25 mouse cellular contexts compared by ENCODE assay signal in genomic region chr11:33485746-33486145, GRCm38 (mm10). TPM values are rescaled to one million over a fixed set of nuclear protein-coding genes. Genes with fewer than 3 reads are reported as not detected.
DNase-seq lines count a peak whose midpoint lies in the region; ATAC-seq and TF ChIP-seq lines count a peak whose summit lies in the region.
"Had no signal": no experiment of that assay in that cellular context is flagged by ENCODE, and none has a peak within 500 bp of the region (broad histone marks: within the 10 kb centered on the region; RNA-seq: fewer than 3 reads in every experiment).

No protein-coding gene starts in this region.

- DNase-seq in kidney, adult 18-20 months, result peak; percentile 5
- peak; percentile 65 for DNase-seq in kidney, adult 9 months
- peak; percentile 40 to 48 for DNase-seq in kidney, postnatal 25 days
- no peak for DNase-seq in urinary bladder, postnatal 25 days (ENCODE audit: low spot score)
- no peak for DNase-seq in hindbrain, postnatal 0 days (ENCODE audit: low spot score)
- DNase-seq: B cell, adult 2 months; cerebellum, adult 18-20 months; cerebellum, adult 9-10 months; cerebellum, postnatal 14 days; gastrocnemius, adult 2 months; gastrocnemius, postnatal 14 days; heart, postnatal 10 days; heart, postnatal 36 days had no signal

- H3K27ac ChIP-seq in kidney, embryonic 14.5 days (ENCODE audit: low read depth, low read length), result no peak overlapping the region
- no peak overlapping the region for H3K27ac ChIP-seq in heart, embryonic 11.5 days (ENCODE audit: low read depth, low read length)
- H3K27ac ChIP-seq in hindbrain, postnatal 0 days, result no peak overlapping the region
- H3K27ac ChIP-seq: forebrain, embryonic 10.5 days; forebrain, embryonic 13.5 days; gastrocnemius, adult 2 months; heart, embryonic 15.5 days; hindbrain, embryonic 10.5 days; hindbrain, embryonic 13.5 days had no signal

- H3K36me3 ChIP-seq in kidney, embryonic 14.5 days (ENCODE audit: control insufficient read depth, insufficient read depth, low read length), result peaks cover 3% of the 10 kb centered on the region; the same call in 1 of the 2 replicates
- H3K36me3 ChIP-seq in heart, embryonic 11.5 days (ENCODE audit: control insufficient read depth, insufficient read depth, low read length), result no peaks in the 10 kb centered on the region
- H3K36me3 ChIP-seq in hindbrain, postnatal 0 days (ENCODE audit: insufficient read depth, low read length), result peaks cover 7% of the 10 kb centered on the region
- H3K36me3 ChIP-seq: heart, embryonic 15.5 days had no signal

- H3K27me3 ChIP-seq in kidney, embryonic 14.5 days (ENCODE audit: control insufficient read depth, insufficient read depth, low read length), result no peaks in the 10 kb centered on the region
- H3K27me3 ChIP-seq in heart, embryonic 11.5 days (ENCODE audit: control insufficient read depth, insufficient read depth, low read length), result no peaks in the 10 kb centered on the region
- no peaks in the 10 kb centered on the region for H3K27me3 ChIP-seq in hindbrain, postnatal 0 days (ENCODE audit: insufficient read depth, low read length)
- H3K27me3 ChIP-seq: CH12.LX; forebrain, embryonic 13.5 days; heart, embryonic 12.5 days; heart, embryonic 15.5 days; hindbrain, embryonic 13.5 days; Patski had no signal

- no peaks in the 10 kb centered on the region for H3K9me3 ChIP-seq in kidney, embryonic 14.5 days (ENCODE audit: control insufficient read depth, low read length)
- no peaks in the 10 kb centered on the region for H3K9me3 ChIP-seq in heart, embryonic 11.5 days (replicated peaks; ENCODE audit: control insufficient read depth, low read length)
- no peaks in the 10 kb centered on the region for H3K9me3 ChIP-seq in hindbrain, postnatal 0 days (ENCODE audit: low read length)
- H3K9me3 ChIP-seq: forebrain, embryonic 10.5 days; forebrain, embryonic 13.5 days; G1E; heart, embryonic 12.5 days; heart, embryonic 15.5 days; hindbrain, embryonic 10.5 days; hindbrain, embryonic 13.5 days had no signal

- H3K4me2 ChIP-seq in kidney, embryonic 14.5 days (replicated peaks; ENCODE audit: low read depth, low read length), result no peak overlapping the region
- no peak overlapping the region for H3K4me2 ChIP-seq in heart, embryonic 11.5 days
- no peak overlapping the region for H3K4me2 ChIP-seq in hindbrain, postnatal 0 days (ENCODE audit: low read depth, low read length)
- H3K4me2 ChIP-seq: forebrain, embryonic 13.5 days; heart, embryonic 12.5 days; heart, embryonic 15.5 days; hindbrain, embryonic 13.5 days had no signal

- no peak overlapping the region for H3K4me3 ChIP-seq in kidney, embryonic 14.5 days (ENCODE audit: low read length)
- no peak overlapping the region for H3K4me3 ChIP-seq in heart, embryonic 11.5 days (ENCODE audit: low read depth, low read length)
- H3K4me3 ChIP-seq in hindbrain, postnatal 0 days (ENCODE audit: low read length), result no peak overlapping the region
- H3K4me3 ChIP-seq: forebrain, embryonic 10.5 days; forebrain, embryonic 13.5 days; gastrocnemius, adult 2 months; heart, embryonic 12.5 days; heart, embryonic 15.5 days; hindbrain, embryonic 10.5 days; hindbrain, embryonic 13.5 days had no signal

- no peak overlapping the region for H3K9ac ChIP-seq in kidney, embryonic 14.5 days (ENCODE audit: low read depth, low read length)
- no peak overlapping the region for H3K9ac ChIP-seq in heart, embryonic 11.5 days (ENCODE audit: low read depth, low read length)
- H3K9ac ChIP-seq in hindbrain, postnatal 0 days (replicated peaks; ENCODE audit: low read length), result no peak overlapping the region
- H3K9ac ChIP-seq: forebrain, embryonic 13.5 days; heart, embryonic 12.5 days; heart, embryonic 15.5 days; hindbrain, embryonic 13.5 days had no signal

- 57% methylated on average over 4 of the region's 4 CpGs for WGBS in kidney, embryonic 14.5 days
- whole genome bisulfite sequencing in heart, embryonic 11.5 days (ENCODE audit: insufficient replicate concordance), result 74% methylated on average over 4 of the region's 4 CpGs
- 83% methylated on average over 4 of the region's 4 CpGs for WGBS in hindbrain, postnatal 0 days

- ATAC-seq in kidney, embryonic 14.5 days (ENCODE audit: low FRiP score, low TSS enrichment), result no peak
- no peak for ATAC-seq in heart, embryonic 11.5 days (replicated peaks; ENCODE audit: insufficient number of reproducible peaks, low FRiP score, low TSS enrichment)
- no peak for ATAC-seq in hindbrain, postnatal 0 days
- ATAC-seq: forebrain, embryonic 13.5 days; forebrain, embryonic 16.5 days; Patski had no signal

- H3K4me1 ChIP-seq in kidney, embryonic 14.5 days (ENCODE audit: control insufficient read depth, insufficient read depth, low read length), result no peaks in the 10 kb centered on the region
- H3K4me1 ChIP-seq in heart, embryonic 11.5 days (ENCODE audit: control insufficient read depth, insufficient read depth, low read length), result no peaks in the 10 kb centered on the region
- H3K4me1 ChIP-seq in hindbrain, postnatal 0 days (ENCODE audit: insufficient read depth, low read length), result no peaks in the 10 kb centered on the region
- H3K4me1 ChIP-seq: forebrain, embryonic 10.5 days; forebrain, embryonic 13.5 days; heart, embryonic 12.5 days; heart, embryonic 15.5 days; hindbrain, embryonic 10.5 days; hindbrain, embryonic 13.5 days had no signal

- no peak for TF ChIP-seq CTCF in hindbrain, postnatal 0 days (IDR thresholded peaks at IDR 0.05; ENCODE audit: low read depth)

RNA-seq across cellular contexts. Expression of gene Ranbp17, which starts 27.8 kb away (rescaled TPM):
- 6.3 and 9.8 TPM in 2 replicates for polyA plus RNA-seq in kidney, embryonic 14.5 days (2014; fragmentation: Nextera tagmentation; extraction: Ambion mirVana)
- 7.5 and 9.2 TPM in 2 replicates for polyA plus RNA-seq in heart, embryonic 11.5 days (2014; fragmentation: Nextera tagmentation; extraction: Ambion mirVana)
- total RNA-seq in hindbrain, postnatal 0 days (2014; rRNA removed), result 7.9 and 10.0 TPM in 2 replicates
- polyA plus RNA-seq in hindbrain, postnatal 0 days (2015; fragmentation: Nextera tagmentation; extraction: Ambion mirVana), result 6.5 and 8.1 TPM in 2 replicates
- total RNA-seq: CH12.LX had no signal

Comparison
In these comparisons a context has a peak if more than half of its experiments do, and no peak if none do; other contexts are left out.
1. DNase-seq: peak in kidney, adult 18-20 months (single experiment), kidney, adult 9 months (single experiment) and kidney, postnatal 25 days (2 of 2); none in urinary bladder, postnatal 25 days (single experiment) and hindbrain, postnatal 0 days (single experiment).